In genomic region chr1:151435431-151435830, GRCm38 (mm10) we compare ENCODE assay signal across 25 mouse cellular contexts. TPM values are rescaled to one million over a fixed set of nuclear protein-coding genes. Genes with fewer than 3 reads are reported as not detected.
A peak's percentile ranks its signal among the peaks of the same experiment; 100 is the strongest.
DNase-seq lines count a peak whose midpoint lies in the region; ATAC-seq and TF ChIP-seq lines count a peak whose summit lies in the region.
"Had no signal": no experiment of that assay in that cellular context is flagged by ENCODE, and none has a peak within 500 bp of the region (broad histone marks: within the 10 kb centered on the region; RNA-seq: fewer than 3 reads in every experiment).

No protein-coding gene starts in this region.

- ATAC-seq in heart, embryonic 12.5 days (ENCODE audit: insufficient number of reproducible peaks, low FRiP score): no peak
- no peak for ATAC-seq in heart, embryonic 15.5 days (replicated peaks; ENCODE audit: insufficient number of reproducible peaks, insufficient read depth, low FRiP score, low read depth)
- ATAC-seq: activated CD4-positive, CD25-positive, alpha-beta regulatory T cell, adult 4 months; forebrain, embryonic 13.5 days; forebrain, embryonic 16.5 days; intestine, postnatal 0 days had no signal

- no peak for TF ChIP-seq EP300 in heart, adult 2 months (IDR thresholded peaks at IDR 0.05; ENCODE audit: insufficient read depth, low read depth, low read length)

- no peak overlapping the region for H3K9ac ChIP-seq in heart, embryonic 12.5 days
- no peak overlapping the region for H3K9ac ChIP-seq in heart, adult 2 months (ENCODE audit: low read depth, low read length)
- H3K9ac ChIP-seq in heart, embryonic 15.5 days: no peak overlapping the region
- H3K9ac ChIP-seq: forebrain, embryonic 13.5 days; hindbrain, embryonic 12.5 days; hindbrain, embryonic 15.5 days had no signal

- no peak overlapping the region for H3K4me3 ChIP-seq in heart, embryonic 12.5 days
- no peak overlapping the region for H3K4me3 ChIP-seq in heart, adult 2 months
- H3K4me3 ChIP-seq in heart, embryonic 15.5 days: no peak overlapping the region
- no peak overlapping the region for H3K4me3 ChIP-seq in testis, adult 2 months (ENCODE audit: control insufficient read depth, low read depth, low read length)
- H3K4me3 ChIP-seq: forebrain, embryonic 10.5 days; forebrain, embryonic 13.5 days; hindbrain, embryonic 12.5 days; hindbrain, embryonic 15.5 days had no signal

- no peaks in the 10 kb centered on the region for H3K79me2 ChIP-seq in heart, adult 2 months (replicated peaks; ENCODE audit: control insufficient read depth, insufficient read depth, low read length)

- H3K36me3 ChIP-seq in heart, embryonic 12.5 days: peaks cover 54% of the 10 kb centered on the region
- H3K36me3 ChIP-seq in heart, adult 2 months (ENCODE audit: control insufficient read depth, insufficient read depth, low read length): peaks cover 7% of the 10 kb centered on the region
- peaks cover 49% of the 10 kb centered on the region for H3K36me3 ChIP-seq in heart, embryonic 15.5 days
- H3K36me3 ChIP-seq in testis, adult 2 months (ENCODE audit: control insufficient read depth, insufficient read depth, low read length): peaks cover 2% of the 10 kb centered on the region

- intact Hi-C loops in heart, postnatal 10 days (cut with DNase I): no loop called here
- intact Hi-C loops in heart, adult 2 months (cut with DNase I): no loop called here
- intact Hi-C loops in heart, postnatal 14 days (cut with DNase I): no loop called here

- no peaks in the 10 kb centered on the region for H3K9me3 ChIP-seq in heart, embryonic 12.5 days (replicated peaks)
- no peaks in the 10 kb centered on the region for H3K9me3 ChIP-seq in heart, embryonic 15.5 days (replicated peaks)
- H3K9me3 ChIP-seq: forebrain, embryonic 10.5 days; forebrain, embryonic 13.5 days; hindbrain, embryonic 12.5 days; hindbrain, embryonic 15.5 days had no signal

- H3K4me1 ChIP-seq in heart, embryonic 12.5 days (replicated peaks): peaks cover 5% of the 10 kb centered on the region
- no peaks in the 10 kb centered on the region; the same call in 1 of the 2 replicates for H3K4me1 ChIP-seq in heart, adult 2 months (ENCODE audit: control insufficient read depth, insufficient read depth, low read length)
- H3K4me1 ChIP-seq in heart, embryonic 15.5 days (replicated peaks): peaks cover 9% of the 10 kb centered on the region
- H3K4me1 ChIP-seq in testis, adult 2 months (ENCODE audit: control insufficient read depth, insufficient read depth, low read length): no peaks in the 10 kb centered on the region
- H3K4me1 ChIP-seq: forebrain, embryonic 10.5 days; forebrain, embryonic 13.5 days; hindbrain, embryonic 12.5 days had no signal

- DNase-seq in heart, adult 11 months: peak; percentile 80
- DNase-seq in heart, postnatal 10 days: no peak
- no peak for DNase-seq in heart, adult 2 months
- no peak for DNase-seq in heart, postnatal 14 days
- DNase-seq in testis, postnatal 10 days (ENCODE audit: low spot score): no peak
- DNase-seq: adrenal gland, adult 8-10 months; adrenal gland, postnatal 25 days; cerebellum, adult 11-12 months; cerebellum, adult 8-10 months; cerebellum, postnatal 10 days; cerebellum, postnatal 36 days; embryo, embryonic 11 days; gastrocnemius, postnatal 10 days; gastrocnemius, postnatal 36 days; kidney, adult 2 months had no signal

- H3K27ac ChIP-seq in heart, embryonic 12.5 days (ENCODE audit: poor library complexity, severe bottlenecking): peak overlapping the region; percentile 72
- H3K27ac ChIP-seq in heart, adult 2 months: no peak overlapping the region
- H3K27ac ChIP-seq in heart, embryonic 15.5 days: peak overlapping the region; percentile 54; the same call in 1 of the 2 replicates
- H3K27ac ChIP-seq in testis, adult 2 months (ENCODE audit: control insufficient read depth, insufficient read depth, low read depth, low read length): 0 out of 2 replicates have a peak overlapping the region, but pooled peaks have one; percentile 36
- H3K27ac ChIP-seq: forebrain, embryonic 10.5 days; forebrain, embryonic 13.5 days; hindbrain, embryonic 12.5 days; hindbrain, embryonic 15.5 days had no signal

- H3K27me3 ChIP-seq in heart, embryonic 12.5 days (replicated peaks): no peaks in the 10 kb centered on the region
- no peaks in the 10 kb centered on the region for H3K27me3 ChIP-seq in heart, adult 2 months (ENCODE audit: control insufficient read depth, insufficient read depth, low read length)
- no peaks in the 10 kb centered on the region for H3K27me3 ChIP-seq in heart, embryonic 15.5 days
- no peaks in the 10 kb centered on the region for H3K27me3 ChIP-seq in testis, adult 2 months (ENCODE audit: control insufficient read depth, insufficient read depth, low read length)
- H3K27me3 ChIP-seq: forebrain, embryonic 13.5 days; hindbrain, embryonic 12.5 days; hindbrain, embryonic 15.5 days had no signal

- peak overlapping the region; percentile 3; the same call in 1 of the 2 replicates for H3K4me2 ChIP-seq in heart, embryonic 12.5 days
- H3K4me2 ChIP-seq in heart, embryonic 15.5 days: no peak overlapping the region
- H3K4me2 ChIP-seq: forebrain, embryonic 13.5 days; hindbrain, embryonic 12.5 days; hindbrain, embryonic 15.5 days had no signal

- no peak for TF ChIP-seq POLR2A in heart, adult 2 months (IDR thresholded peaks at IDR 0.05; ENCODE audit: insufficient read depth, low read depth, low read length)
- no peak for TF ChIP-seq POLR2A in testis, adult 2 months (IDR thresholded peaks at IDR 0.05; ENCODE audit: control insufficient read depth, low read depth, low read length)

- no peak for TF ChIP-seq CTCF in heart, adult 2 months (IDR thresholded peaks at IDR 0.05)
- no peak for TF ChIP-seq CTCF in testis, adult 2 months (IDR thresholded peaks at IDR 0.05; ENCODE audit: control insufficient read depth, insufficient read depth, insufficient replicate concordance, low read depth, low read length)

- 54% methylated on average over 6 of the region's 6 CpGs for WGBS in heart, embryonic 12.5 days
- WGBS in heart, adult 2 months: 60% methylated on average over 6 of the region's 6 CpGs
- 43% methylated on average over 6 of the region's 6 CpGs for WGBS in heart, embryonic 15.5 days

RNA-seq across cellular contexts. Expression of gene Trmt1l, which starts 7.1 kb away (rescaled TPM):
- total RNA-seq in heart, postnatal 10 days (2021): 10 to 100 TPM; 12.8 to 19.3 TPM
- polyA plus RNA-seq in heart, embryonic 12.5 days (2016; fragmentation: Nextera tagmentation; extraction: Ambion mirVana): 43.7 and 48.2 TPM in 2 replicates
- total RNA-seq in heart, adult 2 months (2021): 10 to 100 TPM; 20.9 to 22.3 TPM
- polyA plus RNA-seq in heart, adult 2 months (2012; rRNA removed): 12.5 and 17.6 TPM in 2 replicates
- 37.1 and 39.6 TPM in 2 replicates for polyA plus RNA-seq in heart, embryonic 15.5 days (2015; fragmentation: Nextera tagmentation; extraction: Ambion mirVana)
- total RNA-seq in heart, postnatal 14 days (2021): 10 to 100 TPM; 19.5 to 22.7 TPM
- 14.0 and 14.7 TPM in 2 replicates for polyA plus RNA-seq in testis, adult 2 months (2012; rRNA removed)

RNA-seq across cellular contexts. Expression of gene Swt1, which starts 7.2 kb away (rescaled TPM):
- total RNA-seq in heart, postnatal 10 days (2021): 1 to 10 TPM; 8.3 to 9.6 TPM
- polyA plus RNA-seq in heart, embryonic 12.5 days (2016; fragmentation: Nextera tagmentation; extraction: Ambion mirVana): 25.7 and 26.4 TPM in 2 replicates
- 10 to 100 TPM in 1 of 2 experiments, 1 to 10 TPM in 1; 9.0 to 10.5 TPM for total RNA-seq in heart, adult 2 months (2021)
- 4.5 and 7.3 TPM in 2 replicates for polyA plus RNA-seq in heart, adult 2 months (2012; rRNA removed)
- 13.0 and 16.9 TPM in 2 replicates for polyA plus RNA-seq in heart, embryonic 15.5 days (2015; fragmentation: Nextera tagmentation; extraction: Ambion mirVana)
- 10 to 100 TPM; 10.0 to 12.1 TPM for total RNA-seq in heart, postnatal 14 days (2021)
- 21.2 and 29.0 TPM in 2 replicates for polyA plus RNA-seq in testis, adult 2 months (2012; rRNA removed)
